Mouse (Mus musculus): ENCODE results near the gene Lgr6.

DNA sequence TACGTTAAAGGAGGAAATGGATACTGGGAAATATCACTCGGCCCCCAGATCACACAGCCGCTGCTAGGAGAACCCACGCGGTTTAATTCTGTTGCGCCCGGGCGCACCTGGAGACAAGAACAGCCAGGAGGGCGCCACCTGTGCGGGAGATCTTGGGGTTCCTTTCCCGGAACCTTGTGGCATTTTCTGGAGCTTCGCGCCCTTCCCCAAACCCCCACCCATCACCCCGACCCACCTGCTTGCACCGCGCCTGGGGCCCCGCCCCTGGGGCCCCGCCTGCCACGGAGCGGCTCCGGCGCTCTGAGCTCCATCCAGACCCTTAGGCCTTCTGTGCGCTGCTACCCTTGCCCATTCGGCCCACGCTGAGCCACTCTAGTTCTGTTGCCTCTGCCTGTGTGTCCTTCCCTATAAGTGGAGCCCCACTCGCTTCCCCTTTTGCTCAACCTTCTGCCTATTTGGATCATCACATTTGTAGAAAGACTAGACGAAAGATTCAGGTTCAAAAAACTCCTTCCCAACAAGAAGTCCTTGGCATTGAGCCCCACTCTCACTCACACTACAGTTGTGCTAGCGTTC, 19.7 kb downstream of the Lgr6 start:
- TF ChIP-seq POLR2A (IDR thresholded peaks at IDR 0.05; ENCODE audit: borderline replicate concordance, control insufficient read depth, low read depth, low read length) (no peak), CTCF (IDR thresholded peaks at IDR 0.05; ENCODE audit: control insufficient read depth, insufficient read depth, low read length) (no peak)
